Mouse (Mus musculus): ENCODE measurements at regions not wholly inside any gene's neighbourhood (a gene's known extent, or its start where the extent isn't known, plus 50 kb on each side); places are given as distances from the start of the nearest gene placed in this dataset.
A peak's percentile ranks its signal among the peaks of the same experiment; 100 is the strongest.

DNA sequence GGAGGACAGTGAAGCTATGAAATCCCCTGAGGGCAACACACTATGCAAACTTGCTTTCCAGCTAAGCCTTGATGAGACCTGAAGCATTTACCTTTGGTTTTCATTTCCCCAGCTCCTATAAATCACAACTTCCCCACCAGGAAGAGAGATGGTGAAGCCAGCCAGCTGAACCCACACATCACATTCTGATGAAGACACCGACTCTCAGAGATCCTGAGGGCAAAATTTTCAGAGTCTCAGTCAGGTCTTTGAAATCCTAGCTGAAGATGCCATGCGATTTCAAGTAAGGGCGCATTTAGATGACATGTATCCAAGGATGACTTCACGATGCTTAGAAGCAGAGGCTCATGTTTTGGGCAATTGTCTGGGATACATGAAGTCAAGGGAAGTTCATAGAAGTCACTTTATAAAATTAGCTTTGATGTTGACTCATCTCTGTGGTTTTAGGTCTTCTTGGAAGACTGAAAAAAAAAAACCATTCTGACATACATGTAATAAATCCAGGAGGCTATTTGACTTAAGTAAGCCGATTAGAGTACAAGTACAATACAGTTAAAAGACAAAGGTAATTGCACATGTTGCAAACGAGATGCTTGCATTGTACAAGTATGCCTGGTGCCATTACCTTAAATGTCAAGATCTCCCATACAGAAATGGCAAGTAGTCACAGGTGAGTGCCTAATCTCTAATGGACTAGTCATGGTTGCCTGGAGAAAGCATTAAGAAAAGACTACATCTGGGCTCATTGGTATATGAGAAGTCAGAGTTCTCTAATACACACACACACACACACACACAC, 391.1 kb upstream of the Prickle1 start:
- intact Hi-C loops (cut with DNase I): no loop called here
- no peak for DNase-seq (ENCODE audit: low spot score in 2 of 2)

GRCm38 (mm10) chr15:93982091-93982490, 386.4 kb upstream of the Prickle1 start:
- intact Hi-C loops (cut with DNase I): no loop called here
- DNase-seq (ENCODE audit: low spot score in 2 of 2): no peak

- intact Hi-C loops (cut with DNase I): no loop called here
- DNase-seq (ENCODE audit: low spot score in 2 of 2): no peak
Measured at GRCm38 (mm10) chr15:93977494-93977893, 381.8 kb upstream of the Prickle1 start.

- no peak for DNase-seq (ENCODE audit: low spot score in 2 of 2)
- intact Hi-C loops (cut with DNase I): no loop called here
Measured at GRCm38 (mm10) chr15:93974727-93975126, 379.0 kb upstream of the Prickle1 start.

DNA sequence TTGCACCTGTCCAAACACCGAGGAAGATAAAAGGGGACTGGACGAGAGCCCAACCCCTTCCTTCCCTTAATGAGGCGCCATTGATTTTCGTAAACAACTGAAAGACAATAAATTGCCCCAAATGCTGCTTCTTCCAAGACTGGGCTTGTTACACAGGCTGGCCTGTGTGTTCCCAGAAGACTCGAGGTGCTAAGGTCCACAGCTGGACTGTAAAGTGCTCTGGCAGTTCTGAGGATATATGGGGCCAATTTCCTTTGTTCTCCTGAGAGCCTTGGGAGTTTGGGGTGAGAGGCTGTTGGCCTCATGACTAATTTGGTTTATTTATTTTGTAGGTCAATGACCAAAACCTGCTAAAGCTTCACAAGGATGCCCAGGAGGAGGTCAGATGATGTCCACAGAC, 377.3 kb upstream of the Prickle1 start:
- no peak for DNase-seq (ENCODE audit: low spot score in 2 of 2)
- intact Hi-C loops (cut with DNase I): no loop called here

GRCm38 (mm10) chr15:93961950-93962349, 366.3 kb upstream of the Prickle1 start:
- DNase-seq (ENCODE audit: low spot score in 2 of 2): no peak
- intact Hi-C loops (cut with DNase I): no loop called here

DNA sequence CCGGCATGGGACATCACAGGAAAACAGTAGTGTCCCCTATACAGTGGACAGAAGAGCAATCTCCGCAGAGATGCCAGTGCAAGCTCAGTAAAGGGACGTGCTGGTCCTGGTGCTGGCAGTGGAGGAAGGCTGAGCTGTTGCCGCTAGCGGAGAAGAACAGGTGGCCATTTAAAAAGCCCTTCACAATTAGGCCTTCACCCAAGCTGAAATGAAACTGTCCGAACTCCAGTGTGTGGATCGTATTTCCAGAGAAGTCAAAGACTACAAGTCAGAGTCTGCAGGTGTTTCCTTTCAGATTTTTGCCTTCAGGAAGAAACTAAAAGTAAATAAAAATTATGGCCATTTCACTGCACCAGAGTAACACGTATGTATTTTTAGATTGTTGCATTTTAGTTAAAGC, 364.2 kb upstream of the Prickle1 start:
- DNase-seq (ENCODE audit: low spot score in 2 of 2): no peak
- intact Hi-C loops (cut with DNase I): no loop called here

- intact Hi-C loops (cut with DNase I): no loop called here
- DNase-seq (ENCODE audit: low spot score in 2 of 2): no peak
Measured at GRCm38 (mm10) chr15:93958086-93958485, 362.4 kb upstream of the Prickle1 start.

- intact Hi-C loops (cut with DNase I): no loop called here
- peak; percentile 31 to 42 for DNase-seq (ENCODE audit: low spot score in 2 of 2)
Measured at GRCm38 (mm10) chr15:93956801-93957200, 361.1 kb upstream of the Prickle1 start.

GRCm38 (mm10) chr15:93953548-93953947, 357.9 kb upstream of the Prickle1 start:
- intact Hi-C loops (cut with DNase I): no loop called here
- no peak for DNase-seq (ENCODE audit: low spot score in 2 of 2)

GRCm38 (mm10) chr15:93950441-93950840, 354.8 kb upstream of the Prickle1 start:
- no peak for DNase-seq (ENCODE audit: low spot score in 2 of 2)
- intact Hi-C loops (cut with DNase I): no loop called here

DNA sequence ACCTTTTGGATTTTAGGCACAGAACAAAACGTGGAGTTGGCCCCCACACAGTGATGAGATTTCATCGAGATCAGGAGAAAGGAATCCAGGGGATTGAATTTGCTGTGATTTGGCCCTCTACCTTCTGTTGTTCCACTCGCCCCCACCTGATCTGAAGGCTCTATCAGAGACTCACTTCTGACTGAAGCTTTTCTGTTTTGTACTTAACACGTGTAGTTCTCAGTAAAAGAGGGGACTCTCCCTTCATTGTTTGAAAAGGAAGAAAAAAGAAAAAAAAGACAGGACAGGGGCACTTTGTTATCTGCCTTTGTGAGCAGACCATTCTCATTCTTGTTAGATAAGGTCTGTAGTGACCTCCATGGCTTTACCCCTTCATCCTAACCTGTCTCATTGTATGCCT, 353.2 kb upstream of the Prickle1 start:
- no peak for DNase-seq (ENCODE audit: low spot score in 2 of 2)
- intact Hi-C loops (cut with DNase I): no loop called here

- DNase-seq (ENCODE audit: low spot score in 2 of 2): no peak
- intact Hi-C loops (cut with DNase I): no loop called here
Measured at GRCm38 (mm10) chr15:93943545-93943944, 347.9 kb upstream of the Prickle1 start.

GRCm38 (mm10) chr15:93932971-93933496, 337.3 kb upstream of the Prickle1 start:
- intact Hi-C loops (cut with DNase I): no loop called here
- peak in 1 of 2 experiments; percentile 11 for DNase-seq (ENCODE audit: low spot score in 2 of 2)

- intact Hi-C loops (cut with DNase I): no loop called here
- no peak for DNase-seq (ENCODE audit: low spot score in 2 of 2)
Measured at GRCm38 (mm10) chr15:93926842-93927241, 331.2 kb upstream of the Prickle1 start.

GRCm38 (mm10) chr15:93926262-93926661, 330.6 kb upstream of the Prickle1 start:
- intact Hi-C loops (cut with DNase I): no loop called here
- DNase-seq (ENCODE audit: low spot score in 2 of 2): no peak

DNA sequence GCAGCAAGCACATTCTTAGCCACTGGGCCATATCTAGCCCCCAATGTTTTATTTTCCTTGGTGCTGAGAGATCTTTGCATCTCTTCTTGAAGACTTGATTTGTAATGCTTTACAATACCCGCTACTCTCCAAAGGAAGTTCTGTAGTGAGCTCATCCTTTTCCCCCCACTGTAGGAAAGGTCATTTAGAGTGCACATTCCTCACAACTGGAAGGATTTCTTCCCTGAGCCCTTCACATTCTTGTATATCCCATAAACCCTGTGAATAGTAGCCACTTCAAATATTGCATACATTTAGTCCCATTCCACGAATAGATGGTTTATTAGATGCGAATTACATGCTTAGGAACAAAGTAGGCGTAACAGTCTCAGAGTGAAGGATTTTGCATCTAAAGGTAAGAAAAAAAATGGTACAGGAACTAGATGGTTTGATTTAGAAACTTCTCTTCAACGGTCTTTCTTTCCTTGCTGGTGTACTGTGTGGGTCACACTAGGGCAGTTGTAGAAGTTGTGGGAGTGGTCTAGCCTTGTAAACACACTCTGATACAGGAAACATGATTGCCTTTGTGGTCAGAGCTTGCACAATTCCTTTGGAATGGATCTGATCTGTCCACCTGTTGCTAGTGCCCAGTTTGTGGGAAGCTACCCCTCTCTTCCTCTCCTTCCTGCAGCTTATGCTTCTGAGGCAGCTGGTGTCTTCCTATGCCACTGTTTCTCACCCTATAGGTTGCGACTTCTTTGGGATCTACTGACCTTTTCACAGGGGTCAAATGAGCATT, 326.0 kb upstream of the Prickle1 start:
- DNase-seq (ENCODE audit: low spot score in 2 of 2): no peak
- intact Hi-C loops (cut with DNase I): no loop called here

GRCm38 (mm10) chr15:93920996-93921395, 325.3 kb upstream of the Prickle1 start:
- intact Hi-C loops (cut with DNase I): no loop called here
- no peak for DNase-seq (ENCODE audit: low spot score in 2 of 2)

DNA sequence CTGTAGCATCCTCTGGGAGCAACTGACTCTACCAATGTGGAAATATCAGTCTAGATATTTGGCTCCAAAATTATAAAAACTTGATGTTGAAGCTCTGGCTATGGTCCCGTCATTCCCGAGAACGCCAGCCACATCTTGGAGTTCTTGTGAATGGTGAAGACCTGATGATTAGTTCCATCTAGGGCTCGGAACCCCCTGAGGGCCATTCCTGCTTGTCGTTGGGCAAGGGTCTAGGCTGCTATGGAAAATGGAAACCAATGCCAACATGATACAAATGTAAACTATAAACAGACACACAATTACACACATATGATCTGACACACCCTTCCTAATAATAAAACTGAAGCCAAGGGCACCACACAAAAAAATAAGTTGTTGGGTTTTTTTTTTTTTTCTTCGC, 323.9 kb upstream of the Prickle1 start:
- no peak for DNase-seq (ENCODE audit: low spot score in 2 of 2)
- intact Hi-C loops (cut with DNase I): no loop called here

- intact Hi-C loops (cut with DNase I): no loop called here
- no peak for DNase-seq (ENCODE audit: low spot score in 2 of 2)
Measured at GRCm38 (mm10) chr15:93916856-93917255, 321.2 kb upstream of the Prickle1 start.

GRCm38 (mm10) chr15:93913462-93913861, 317.8 kb upstream of the Prickle1 start:
- intact Hi-C loops (cut with DNase I): no loop called here

More at GRCm38 (mm10) chr15:93913462-93913861, 317.8 kb upstream of the Prickle1 start:
- no peak for DNase-seq (ENCODE audit: low spot score in 2 of 2)
